Mouse (Mus musculus) kidney, embryonic 15.5 days (tissue): Measurements from ENCODE around the gene 3830406C13Rik. TPM values are rescaled to one million over a fixed set of nuclear protein-coding genes. Genes with fewer than 3 reads are reported as not detected.

Experiments
- ATAC-seq: fragments of 200-750 bp; cut with Nextera tagmentation; replicated peaks from 2 replicates; pipeline ENCODE4 v1.8.0; 2017; ENCODE audit warnings: moderate TSS enrichment; ENCODE audit not compliant: low FRiP score
- H3K27ac ChIP-seq: fragments of 300-500 bp; sonication (generic); 2 replicates; pipeline ENCODE4 v1.5.1; 2015; ENCODE audit warnings: mild to moderate bottlenecking, inconsistent platforms
- H3K27me3 ChIP-seq: fragments of 300-500 bp; sonication (generic); 2 replicates; pipeline ENCODE4 v1.6.1; 2015; ENCODE audit warnings: inconsistent platforms
- H3K36me3 ChIP-seq: fragments of 300-500 bp; sonication (generic); 2 replicates; pipeline ENCODE4 v1.6.1; 2015; ENCODE audit warnings: inconsistent platforms
- H3K4me1 ChIP-seq: fragments of 300-500 bp; sonication (generic); 2 replicates; pipeline ENCODE4 v1.6.1; 2015; ENCODE audit warnings: inconsistent platforms
- H3K4me2 ChIP-seq: fragments of 300-500 bp; sonication (generic); 2 replicates; pipeline ENCODE4 v1.6.1; 2015; ENCODE audit warnings: moderate library complexity, mild to moderate bottlenecking, inconsistent platforms
- H3K4me3 ChIP-seq: fragments of 300-500 bp; sonication (generic); replicated peaks from 2 replicates; pipeline ENCODE4 v1.5.1; 2015; ENCODE audit warnings: mild to moderate bottlenecking, inconsistent platforms
- H3K9ac ChIP-seq: fragments of 300-500 bp; sonication (generic); 2 replicates; pipeline ENCODE4 v1.6.1; 2015; ENCODE audit warnings: mild to moderate bottlenecking, inconsistent platforms
- H3K9me3 ChIP-seq: fragments of 300-500 bp; sonication (generic); replicated peaks from 2 replicates; pipeline ENCODE4 v1.6.1; 2016; ENCODE audit warnings: inconsistent platforms
- WGBS: fragments of 180-500 bp; shearing (Covaris S2); methylation state at CpG from one replicate; pipeline ENCODE4 v1.1.7; 2015; ENCODE audit warnings: mixed read lengths; 5-methylcytosine and 5-hydroxymethylcytosine counted together
- polyA plus RNA-seq: library from polyadenylated mRNA; unstranded; fragments of >200 nt; fragmentation: Nextera tagmentation; extraction: Ambion mirVana; gene quantifications from 2 replicates; pipeline ENCODE4 v1.2.1, GENCODE M21; 2015

3830406C13Rik gene
- polyA plus RNA-seq, 1 experiment from 2014 or later, result 36.7 TPM

DNA sequence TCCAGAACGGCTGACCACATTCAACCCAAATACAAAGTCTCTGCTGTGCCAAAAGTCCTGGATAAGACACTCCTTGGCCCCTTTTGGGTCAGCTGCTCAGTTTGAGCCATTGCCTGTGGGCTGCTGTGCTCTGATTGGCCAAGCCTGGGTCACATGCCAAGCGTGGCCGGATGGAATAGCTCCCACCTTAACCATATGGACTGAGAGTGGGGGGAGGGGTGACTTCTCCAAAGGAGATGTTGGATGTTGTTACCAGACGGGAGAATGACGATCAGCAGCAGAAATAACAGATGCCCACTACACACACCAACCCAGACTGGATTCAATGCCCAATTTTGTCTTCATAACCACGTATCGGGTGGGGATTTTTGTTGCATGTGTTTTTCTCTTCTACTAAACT is 51.0 kb downstream of the 3830406C13Rik start:
- Histone ChIP-seq H3K27me3 (peaks cover 64% of the 10 kb centered on the region), H3K4me2 (no peak overlapping the region), H3K4me1 (no peaks in the 10 kb centered on the region), H3K27ac (no peak overlapping the region), H3K36me3 (no peaks in the 10 kb centered on the region), H3K9me3 (no peaks in the 10 kb centered on the region), H3K4me3 (no peak overlapping the region), H3K9ac (no peak overlapping the region)
- WGBS, result 41% methylated on average over 7 of the region's 7 CpGs
- no peak for ATAC-seq

DNA sequence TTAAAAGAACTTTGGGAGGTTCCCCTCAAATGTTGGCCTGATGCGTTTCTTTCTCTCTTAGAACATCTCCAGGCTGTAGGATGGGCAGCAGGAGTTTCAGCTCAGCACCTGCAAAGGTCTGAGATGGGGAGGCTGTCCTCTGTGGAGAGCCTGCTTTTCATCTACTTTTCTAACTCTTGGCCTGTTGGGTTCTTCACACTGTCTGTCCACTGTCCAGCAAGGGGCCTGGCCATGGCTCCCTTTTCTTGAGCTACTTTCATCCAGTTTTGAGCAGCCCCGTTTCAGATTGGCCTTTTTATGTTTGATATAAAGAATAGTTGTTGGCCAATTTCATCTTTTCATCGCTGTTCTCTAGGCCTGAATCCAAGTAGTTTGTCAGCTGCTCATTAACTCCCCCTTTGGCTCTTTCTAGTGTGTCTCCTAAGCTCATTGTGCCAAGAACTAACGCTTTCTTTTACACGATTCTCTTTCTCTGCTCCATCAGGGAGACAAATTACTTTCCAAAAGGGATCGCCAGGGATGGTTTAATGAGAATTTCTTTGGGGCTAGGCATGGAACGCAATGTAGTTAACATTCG is 53.5 kb downstream of the 3830406C13Rik start:
- H3K36me3 ChIP-seq, result no peaks in the 10 kb centered on the region
- no peak overlapping the region for H3K4me3 ChIP-seq
- H3K4me2 ChIP-seq, result no peak overlapping the region
- H3K27me3 ChIP-seq, result peaks cover 90% of the 10 kb centered on the region
- H3K4me1 ChIP-seq, result peaks cover 7% of the 10 kb centered on the region; the same call in 1 of the 2 replicates
- ATAC-seq, result no peak
- 6% methylated on average over 8 of the region's 8 CpGs for WGBS
- H3K27ac ChIP-seq, result no peak overlapping the region
- H3K9ac ChIP-seq, result no peak overlapping the region
- H3K9me3 ChIP-seq, result no peaks in the 10 kb centered on the region

DNA sequence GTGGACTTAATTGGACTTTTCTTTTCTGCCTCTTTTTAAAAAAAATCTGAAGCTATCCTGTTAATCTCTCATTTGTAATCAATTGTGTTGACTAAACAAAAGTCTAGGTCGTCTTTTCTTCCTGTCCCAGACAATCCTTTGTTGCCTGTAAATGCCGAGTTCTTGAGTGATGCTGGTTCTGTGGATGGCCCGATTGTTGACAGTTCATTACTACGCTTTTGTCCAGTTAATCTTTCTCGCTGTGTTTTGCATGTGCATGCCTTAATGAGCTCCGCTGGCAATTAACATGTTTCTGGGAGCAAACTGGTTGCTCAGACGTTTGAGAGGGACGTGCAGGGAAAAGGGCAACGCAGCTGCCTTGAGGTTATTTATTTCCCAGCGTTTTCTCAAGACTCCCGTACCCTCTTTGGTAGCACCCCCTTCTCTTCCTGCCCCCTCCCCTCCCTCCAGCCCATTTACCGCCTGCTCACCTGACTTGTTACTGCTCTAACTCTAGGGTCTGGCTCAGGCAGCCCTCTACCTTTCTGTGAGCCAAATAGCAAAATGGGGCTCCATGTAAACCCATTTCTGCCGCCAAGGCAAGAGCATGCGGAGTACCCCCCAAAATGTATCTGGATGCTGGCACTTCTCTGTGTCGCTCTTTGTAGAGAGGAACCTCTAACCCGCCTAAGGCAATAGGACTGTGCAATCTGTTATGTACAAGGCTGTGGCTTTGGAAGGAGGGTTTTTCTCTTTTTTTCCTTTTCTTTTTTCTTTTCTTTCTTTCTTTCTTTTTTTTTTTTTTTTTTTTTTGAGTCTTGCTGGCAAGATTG is 54.2 kb downstream of the 3830406C13Rik start:
- ATAC-seq, result no peak
- Histone ChIP-seq H3K4me2 (no peak overlapping the region), H3K4me1 (peaks cover 10% of the 10 kb centered on the region; the same call in 1 of the 2 replicates), H3K36me3 (no peaks in the 10 kb centered on the region), H3K9me3 (no peaks in the 10 kb centered on the region), H3K27ac (no peak overlapping the region), H3K4me3 (no peak overlapping the region), H3K27me3 (peaks cover 97% of the 10 kb centered on the region), H3K9ac (no peak overlapping the region)
- 2% methylated on average over 16 of the region's 16 CpGs for WGBS

DNA sequence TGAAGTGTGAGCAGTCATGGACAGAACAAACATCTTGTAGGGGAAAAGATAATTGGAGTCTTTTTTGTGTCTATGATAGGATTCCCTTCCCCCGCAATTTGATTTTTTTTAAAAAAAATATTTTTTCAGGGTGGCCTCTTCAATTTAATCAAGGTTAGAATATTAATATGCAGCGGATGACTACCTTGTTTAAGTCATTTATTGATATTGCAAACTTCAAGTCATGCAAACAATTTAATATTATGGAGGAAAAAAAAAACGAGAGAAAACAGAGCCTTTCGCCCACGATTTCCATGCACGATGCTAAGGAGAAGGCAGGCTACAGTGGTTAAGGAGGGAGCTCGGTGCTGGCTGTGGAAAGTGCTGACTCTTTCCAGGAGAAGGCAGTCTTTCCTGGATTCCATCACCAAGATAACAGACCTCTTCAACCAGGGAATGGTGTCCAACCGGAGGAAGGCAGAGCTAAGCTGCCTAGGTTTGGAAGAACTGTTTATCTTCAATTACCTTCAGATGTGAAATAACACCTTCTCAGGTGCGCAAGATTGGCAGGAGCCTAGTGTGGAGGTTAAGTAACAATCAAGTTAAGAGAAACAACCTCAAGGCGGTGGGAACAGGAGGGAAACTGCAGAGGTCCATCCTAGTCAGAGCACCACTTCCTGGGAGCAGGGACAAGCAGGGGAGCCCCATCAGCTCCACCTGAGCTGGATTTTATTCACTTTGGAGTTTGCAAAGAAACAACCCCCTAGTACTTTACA is 55.0 kb downstream of the 3830406C13Rik start:
- WGBS, result 2% methylated on average over 10 of the region's 10 CpGs
- H3K27me3 ChIP-seq, result peaks cover 99% of the 10 kb centered on the region
- no peak for ATAC-seq

DNA sequence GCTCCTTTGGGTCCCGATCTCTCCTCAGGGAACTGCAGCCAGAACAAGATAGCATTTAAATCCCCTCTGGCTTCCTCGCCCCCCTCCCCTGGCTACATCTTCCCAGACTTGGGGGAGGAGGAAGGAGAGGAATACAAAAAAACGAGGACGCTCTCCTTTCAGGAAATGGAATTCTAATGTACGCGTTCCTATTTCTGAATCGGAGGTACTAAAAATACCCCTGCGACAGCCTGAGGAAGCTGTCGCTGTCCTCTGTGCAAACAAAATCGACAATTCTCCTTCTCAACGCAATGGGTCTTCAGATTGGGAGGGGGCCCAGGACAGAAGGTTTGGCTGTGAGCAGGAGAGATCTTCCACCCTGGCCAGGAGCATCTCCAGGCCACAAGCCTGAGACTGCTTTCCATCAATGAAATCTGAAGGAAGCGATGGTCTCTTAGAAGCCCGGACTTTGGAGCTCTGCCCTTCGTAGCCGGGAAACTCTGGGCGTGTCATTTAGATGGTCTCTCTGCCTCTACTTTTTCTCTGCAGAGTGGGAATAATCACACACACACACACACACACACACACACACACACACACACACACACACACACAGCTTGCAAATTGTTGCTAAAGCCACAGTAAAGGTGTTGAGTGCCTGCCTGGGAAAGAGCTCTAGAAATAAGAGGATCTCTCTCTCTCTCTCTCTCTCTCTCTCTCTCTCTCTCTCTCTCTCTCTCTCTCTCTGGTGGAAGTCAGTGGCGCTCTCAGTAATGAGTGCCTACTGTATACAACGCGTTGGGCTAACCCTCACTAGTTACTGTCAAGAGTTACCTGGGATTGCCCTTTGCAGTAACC is 56.5 kb downstream of the 3830406C13Rik start:
- Histone ChIP-seq H3K9ac (no peak overlapping the region), H3K27me3 (peaks cover 99% of the 10 kb centered on the region), H3K4me3 (peak overlapping the region; percentile 19; the same call in 1 of the 2 replicates), H3K4me2 (no peak overlapping the region), H3K27ac (no peak overlapping the region), H3K36me3 (no peaks in the 10 kb centered on the region), H3K4me1 (peaks cover 23% of the 10 kb centered on the region), H3K9me3 (no peaks in the 10 kb centered on the region)
- no peak for ATAC-seq
- under 1% methylated on average over 19 of the region's 19 CpGs for WGBS

More for the DNA sequence above, 55.0 kb downstream of the 3830406C13Rik start:
- Histone ChIP-seq H3K4me2 (no peak overlapping the region), H3K27ac (no peak overlapping the region), H3K4me1 (peaks cover 10% of the 10 kb centered on the region; the same call in 1 of the 2 replicates), H3K36me3 (no peaks in the 10 kb centered on the region), H3K9ac (no peak overlapping the region), H3K9me3 (no peaks in the 10 kb centered on the region), H3K4me3 (no peak overlapping the region)

DNA sequence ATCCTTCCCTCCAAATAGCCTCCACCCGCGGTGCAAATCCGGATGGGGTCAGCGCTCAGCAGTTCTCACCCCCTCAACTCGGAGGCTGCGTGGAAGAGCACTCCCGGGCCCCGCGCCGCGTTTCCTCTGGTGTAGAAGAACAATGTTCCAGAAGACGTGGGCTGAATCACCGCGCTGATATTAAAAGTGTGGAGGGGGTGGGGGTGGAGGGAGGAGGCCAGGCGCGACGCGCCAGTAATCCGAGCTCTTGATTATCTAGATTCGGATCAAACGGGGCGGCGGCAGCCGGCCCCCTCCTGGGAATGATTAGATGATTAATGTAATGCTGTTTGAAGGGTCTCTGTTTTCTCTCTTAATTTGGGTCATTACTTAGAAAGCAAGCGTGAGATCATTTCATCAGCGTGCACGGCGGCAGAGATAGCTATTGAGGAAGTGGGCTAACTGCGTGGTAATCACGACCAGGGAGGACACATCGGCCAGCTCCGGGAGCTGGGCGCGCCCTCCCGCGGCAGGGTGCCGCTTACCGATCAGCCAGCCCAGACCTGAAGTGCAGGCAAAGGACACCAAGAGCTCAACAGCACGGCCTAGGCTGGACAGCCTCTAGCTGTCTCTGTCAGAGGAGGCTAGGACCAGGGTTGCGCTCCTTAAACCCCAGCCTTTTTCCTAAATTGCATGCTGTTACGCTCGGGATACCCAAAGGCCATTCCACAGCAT is 57.3 kb downstream of the 3830406C13Rik start:
- ATAC-seq, result no peak
- peak overlapping the region; percentile 19 for H3K4me3 ChIP-seq
- H3K27me3 ChIP-seq, result peaks cover 99% of the 10 kb centered on the region
- peaks cover 31% of the 10 kb centered on the region for H3K4me1 ChIP-seq
- no peaks in the 10 kb centered on the region for H3K9me3 ChIP-seq
- no peaks in the 10 kb centered on the region for H3K36me3 ChIP-seq
- peak overlapping the region; percentile 42 for H3K4me2 ChIP-seq
- H3K27ac ChIP-seq, result no peak overlapping the region
- WGBS, result under 1% methylated on average over 42 of the region's 42 CpGs
- no peak overlapping the region for H3K9ac ChIP-seq

DNA sequence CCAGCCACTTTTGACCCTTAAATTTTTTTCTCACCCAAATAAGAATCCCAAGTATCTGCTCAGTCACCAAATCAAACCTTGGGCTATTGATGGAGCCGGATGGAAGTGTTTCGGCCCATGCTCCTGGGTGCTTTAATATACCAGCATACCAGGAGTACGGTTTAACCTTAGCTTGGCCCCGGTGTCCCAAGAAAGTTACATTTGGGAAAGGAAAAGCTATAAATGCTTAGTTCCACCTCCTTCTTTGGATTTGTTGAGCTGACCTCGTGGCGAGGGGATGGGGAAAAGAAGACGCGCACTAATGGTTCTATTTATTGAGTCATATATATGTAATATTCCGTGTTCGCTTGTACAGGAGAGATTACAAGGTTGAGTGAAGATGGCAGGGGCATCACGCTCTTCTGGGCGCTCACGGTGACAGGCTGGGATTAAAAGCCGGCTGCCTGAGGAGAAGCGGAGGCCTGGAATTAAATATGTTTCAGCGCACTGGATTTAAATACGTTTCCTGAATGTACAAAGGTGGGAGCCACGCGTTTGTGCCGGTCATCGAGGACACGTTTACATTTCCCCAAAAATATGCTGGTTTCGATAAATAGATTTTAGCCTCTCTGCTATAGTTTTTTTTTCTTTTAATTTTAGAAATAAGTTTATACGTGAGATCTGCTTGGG is 58.0 kb downstream of the 3830406C13Rik start:
- peaks cover 99% of the 10 kb centered on the region for H3K27me3 ChIP-seq
- WGBS, result 3% methylated on average over 24 of the region's 24 CpGs
- no peak overlapping the region for H3K9ac ChIP-seq
- no peak overlapping the region for H3K4me2 ChIP-seq
- peaks cover 34% of the 10 kb centered on the region for H3K4me1 ChIP-seq
- H3K36me3 ChIP-seq, result no peaks in the 10 kb centered on the region
- no peak overlapping the region for H3K4me3 ChIP-seq
- H3K9me3 ChIP-seq, result no peaks in the 10 kb centered on the region
- H3K27ac ChIP-seq, result no peak overlapping the region
- no peak for ATAC-seq

DNA sequence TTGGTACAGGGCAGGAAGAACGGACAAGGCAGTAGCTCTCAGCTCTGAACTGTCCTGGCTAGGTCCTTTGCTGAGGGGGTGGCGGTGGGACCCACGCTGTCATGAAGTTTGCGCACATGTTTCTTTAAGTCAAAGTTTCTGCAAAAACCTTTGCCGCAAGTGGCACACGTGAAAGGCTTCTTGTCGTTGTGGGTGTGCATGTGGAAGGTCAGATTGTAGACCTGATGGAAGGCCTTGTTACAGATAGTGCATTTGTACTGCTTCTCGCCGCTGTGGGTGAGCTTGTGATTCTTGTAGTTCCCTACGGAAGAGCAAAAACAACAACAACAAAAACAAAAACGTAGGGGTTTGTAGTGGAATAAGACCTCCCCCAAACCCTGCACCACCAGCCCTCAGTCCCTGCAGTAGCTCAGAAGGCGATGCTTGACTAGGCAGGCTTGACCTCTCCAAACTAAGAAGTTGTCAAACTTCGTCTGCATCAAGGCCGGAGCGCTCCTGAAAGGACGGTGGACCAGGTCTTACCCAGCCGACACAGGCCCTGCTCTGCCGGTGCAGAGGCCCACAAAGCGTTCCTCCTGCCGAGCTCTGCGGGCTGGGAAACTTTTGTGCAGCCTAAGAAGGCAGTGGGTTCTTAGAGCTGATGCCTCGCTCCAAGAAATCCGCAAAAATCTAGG is 58.6 kb downstream of the 3830406C13Rik start:
- H3K36me3 ChIP-seq, result no peaks in the 10 kb centered on the region
- 2% methylated on average over 23 of the region's 23 CpGs for WGBS
- no peak for ATAC-seq

DNA sequence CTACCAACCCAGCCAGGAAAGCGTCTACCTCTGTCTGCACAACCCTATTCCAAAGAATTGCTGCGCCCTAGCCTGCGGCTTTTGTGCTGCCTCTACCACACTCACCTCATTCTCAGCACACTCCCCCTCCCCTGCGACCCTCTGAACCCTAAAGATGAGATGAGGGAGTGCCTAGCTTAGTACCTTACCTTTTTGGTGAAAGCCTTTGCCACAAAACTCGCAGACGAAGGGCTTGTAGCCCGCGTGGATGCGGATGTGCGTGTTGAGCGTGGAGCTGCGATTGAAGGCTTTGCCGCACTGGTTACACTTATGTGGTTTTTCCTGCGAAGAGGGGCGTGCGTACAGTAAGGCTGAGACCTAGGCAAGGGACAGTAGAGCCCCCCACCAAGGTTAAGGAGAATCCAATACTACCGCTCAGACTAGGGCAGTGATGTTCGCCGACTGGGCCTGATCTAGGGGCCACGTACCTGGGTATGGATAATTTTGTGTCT is 59.5 kb downstream of the 3830406C13Rik start:
- no peak overlapping the region for H3K27ac ChIP-seq
- ATAC-seq, result no peak
- H3K9me3 ChIP-seq, result no peaks in the 10 kb centered on the region
- H3K4me1 ChIP-seq, result peaks cover 34% of the 10 kb centered on the region
- WGBS, result 2% methylated on average over 20 of the region's 20 CpGs
- no peaks in the 10 kb centered on the region for H3K36me3 ChIP-seq
- no peak overlapping the region for H3K4me2 ChIP-seq
- H3K9ac ChIP-seq, result no peak overlapping the region
- peaks cover 99% of the 10 kb centered on the region for H3K27me3 ChIP-seq
- H3K4me3 ChIP-seq, result no peak overlapping the region

More for the DNA sequence above, 58.6 kb downstream of the 3830406C13Rik start:
- Histone ChIP-seq H3K27ac (no peak overlapping the region), H3K9ac (no peak overlapping the region), H3K9me3 (no peaks in the 10 kb centered on the region), H3K27me3 (peaks cover 99% of the 10 kb centered on the region), H3K4me2 (no peak overlapping the region), H3K4me1 (peaks cover 34% of the 10 kb centered on the region), H3K4me3 (no peak overlapping the region)

DNA sequence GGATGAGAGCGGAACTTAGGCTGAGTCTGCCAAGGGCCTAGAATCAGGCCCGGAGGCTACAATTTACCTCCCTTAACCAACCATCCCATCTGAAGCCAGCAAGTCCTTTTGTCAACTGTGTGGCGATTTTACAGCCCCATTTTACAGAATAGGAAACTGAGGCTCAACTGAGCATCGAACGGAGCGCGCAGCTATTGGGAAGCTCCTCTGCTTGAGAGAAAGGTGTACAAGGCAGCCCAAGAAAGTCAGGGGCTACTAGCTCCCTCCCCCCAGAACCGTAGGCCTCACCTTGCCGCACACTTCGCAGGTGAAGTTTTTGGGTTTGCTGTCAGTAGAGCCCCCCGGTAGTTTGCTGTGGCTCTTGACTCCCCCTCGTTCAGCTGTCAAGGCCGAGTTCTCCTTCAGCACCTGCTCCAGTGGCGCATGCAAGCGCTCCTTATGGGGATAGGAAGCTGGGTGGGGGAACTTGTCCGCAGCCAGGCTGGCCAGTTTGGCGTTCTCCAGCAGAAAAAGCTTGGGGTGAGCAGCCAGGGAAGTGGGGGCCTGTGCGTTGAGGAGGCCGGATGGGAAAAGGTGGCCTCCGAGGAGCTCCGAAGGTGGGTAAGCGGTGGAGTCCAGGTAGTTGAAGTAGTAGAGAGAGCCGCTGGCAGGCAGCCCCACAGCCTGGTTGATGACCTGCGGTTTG is 60.2 kb downstream of the 3830406C13Rik start:
- 3% methylated on average over 24 of the region's 24 CpGs for WGBS
- H3K27me3 ChIP-seq, result peaks cover 100% of the 10 kb centered on the region
- H3K9ac ChIP-seq, result no peak overlapping the region
- H3K36me3 ChIP-seq, result no peaks in the 10 kb centered on the region
- H3K4me2 ChIP-seq, result peak overlapping the region; percentile 47
- H3K27ac ChIP-seq, result no peak overlapping the region
- H3K4me3 ChIP-seq, result peak overlapping the region; percentile 20
- ATAC-seq, result no peak; the same call in 1 of the 2 replicates
- H3K4me1 ChIP-seq, result peaks cover 34% of the 10 kb centered on the region
- no peaks in the 10 kb centered on the region for H3K9me3 ChIP-seq
